Mouse (Mus musculus) Muller cell, postnatal 12 days (primary cell): Measurements from ENCODE around the gene Prkag2.

Experiments
- DNase-seq: peaks from one replicate; pipeline ENCODE4 v3.0.0-alpha.2; 2015; ENCODE audit errors: inconsistent ontology term

Prkag2 gene

GRCm38 (mm10) chr5:25100516-25101125, at the start of gene Prkag2:
TSS of gene Prkag2 (minus strand) at chr5:25100642.
- peak; percentile 75 for DNase-seq

- DNase-seq, result no peak
These were observed 49.0 kb upstream of the Prkag2 start for GRCm38 (mm10) chr5:25149331-25149965.

- no peak for DNase-seq
These were observed 46.3 kb upstream of the Prkag2 start for GRCm38 (mm10) chr5:25146705-25147104.

GRCm38 (mm10) chr5:25127865-25128264, 27.4 kb upstream of the Prkag2 start:
- no peak for DNase-seq

GRCm38 (mm10) chr5:25125884-25126560, 25.6 kb upstream of the Prkag2 start:
- peak; percentile 40 for DNase-seq

GRCm38 (mm10) chr5:25122534-25122933, 22.1 kb upstream of the Prkag2 start:
- no peak for DNase-seq

- DNase-seq, result no peak
These were observed 18.7 kb upstream of the Prkag2 start for GRCm38 (mm10) chr5:25119148-25119547.

- DNase-seq, result no peak
These were observed 15.6 kb upstream of the Prkag2 start for GRCm38 (mm10) chr5:25115997-25116396.

GRCm38 (mm10) chr5:25115216-25115615, 14.8 kb upstream of the Prkag2 start:
- DNase-seq, result no peak

- no peak for DNase-seq
These were observed 13.7 kb upstream of the Prkag2 start for GRCm38 (mm10) chr5:25114110-25114509.

GRCm38 (mm10) chr5:25110314-25110713, 9.9 kb upstream of the Prkag2 start:
- no peak for DNase-seq

GRCm38 (mm10) chr5:25105748-25106147, 5.3 kb upstream of the Prkag2 start:
- no peak for DNase-seq

- DNase-seq, result peak; percentile 71
These were observed 683 bp upstream of the Prkag2 start for GRCm38 (mm10) chr5:25101126-25101523.

- DNase-seq, result no peak
These were observed 306 bp downstream of the Prkag2 start for GRCm38 (mm10) chr5:25100157-25100515.

GRCm38 (mm10) chr5:25099367-25100156, 880 bp downstream of the Prkag2 start:
- peak; percentile 76 for DNase-seq

GRCm38 (mm10) chr5:25097891-25098290, 2.6 kb downstream of the Prkag2 start:
- no peak for DNase-seq

GRCm38 (mm10) chr5:25096431-25096830, 4.0 kb downstream of the Prkag2 start:
- DNase-seq, result no peak

- DNase-seq, result no peak
These were observed 7.7 kb downstream of the Prkag2 start for GRCm38 (mm10) chr5:25092630-25093245.

GRCm38 (mm10) chr5:25089258-25089972, 11.0 kb downstream of the Prkag2 start:
- DNase-seq, result peak; percentile 16

GRCm38 (mm10) chr5:25088633-25089032, 11.8 kb downstream of the Prkag2 start:
- peak; percentile 29 for DNase-seq

- no peak for DNase-seq
These were observed 12.3 kb downstream of the Prkag2 start for GRCm38 (mm10) chr5:25088111-25088510.
